Mouse (Mus musculus) cortical plate, adult 2 months (tissue): ENCODE measurements around the gene Snx13. TPM values are rescaled to one million over a fixed set of nuclear protein-coding genes. Genes with fewer than 3 reads are reported as not detected.

Source experiments
- H3K27ac ChIP-seq: fragments of 200-500 bp; 2 replicates; pipeline ENCODE4 v1.5.1; 2012; ENCODE audit warnings: low read length, control low read depth, inconsistent platforms; ENCODE audit not compliant: insufficient read depth
- H3K4me1 ChIP-seq: fragments of 200-500 bp; 2 replicates; pipeline ENCODE4 v1.6.1; 2011; ENCODE audit warnings: low read length; ENCODE audit not compliant: control insufficient read depth, insufficient read depth
- H3K4me3 ChIP-seq: fragments of 200-500 bp; 2 replicates; pipeline ENCODE4 v1.5.1; 2011; ENCODE audit warnings: mild to moderate bottlenecking, low read length, control low read depth; ENCODE audit not compliant: insufficient read depth
- CTCF ChIP-seq: fragments of 200-500 bp; IDR thresholded peaks from 2 replicates; pipeline ENCODE4 v1.5.1; 2011; ENCODE audit warnings: mild to moderate bottlenecking, control low read depth, low read length; ENCODE audit not compliant: insufficient read depth; ENCODE audit errors: extremely low read depth
- POLR2A ChIP-seq: fragments of 200-500 bp; IDR thresholded peaks from 2 replicates; pipeline ENCODE4 v1.6.1; 2011; ENCODE audit warnings: mild to moderate bottlenecking, low read length, control low read depth; ENCODE audit not compliant: insufficient read depth; ENCODE audit errors: extremely low read depth
- polyA plus RNA-seq: library from polyadenylated mRNA; depleted of rRNA; stranded (reverse); fragments of >200 nt; gene quantifications from 2 replicates; pipeline ENCODE4 v1.2.3, GENCODE M21; 2012

Snx13 gene
- polyA plus RNA-seq, 1 experiment = 23.9 TPM

GRCm38 (mm10) chr12:35016056-35016455 is 30.9 kb upstream of the Snx13 start:
- Histone ChIP-seq H3K4me3 (no peak overlapping the region), H3K27ac (no peak overlapping the region), H3K4me1 (no peaks in the 10 kb centered on the region)
- TF ChIP-seq POLR2A = no peak
- peak; percentile 57; the same call in 1 of the 2 replicates for TF ChIP-seq CTCF

- H3K27ac ChIP-seq = no peak overlapping the region
Observed at GRCm38 (mm10) chr12:35016481-35017250, 30.3 kb upstream of the Snx13 start.

GRCm38 (mm10) chr12:35018679-35019237 is 28.2 kb upstream of the Snx13 start:
- H3K4me3 ChIP-seq = no peak overlapping the region
- H3K27ac ChIP-seq = no peak overlapping the region
- TF ChIP-seq CTCF = no peak
- no peak for TF ChIP-seq POLR2A
- H3K4me1 ChIP-seq = no peaks in the 10 kb centered on the region

More at GRCm38 (mm10) chr12:35016481-35017250, 30.3 kb upstream of the Snx13 start:
- Histone ChIP-seq H3K4me1 (no peaks in the 10 kb centered on the region), H3K4me3 (no peak overlapping the region)
- no peak for TF ChIP-seq POLR2A
- TF ChIP-seq CTCF = no peak

- no peak overlapping the region for H3K4me3 ChIP-seq
Observed at GRCm38 (mm10) chr12:35021285-35021684, 25.7 kb upstream of the Snx13 start.

GRCm38 (mm10) chr12:35022066-35022465 is 24.9 kb upstream of the Snx13 start:
- Histone ChIP-seq H3K27ac (no peak overlapping the region), H3K4me1 (no peaks in the 10 kb centered on the region), H3K4me3 (no peak overlapping the region)
- no peak for TF ChIP-seq CTCF
- TF ChIP-seq POLR2A = no peak

More at GRCm38 (mm10) chr12:35021285-35021684, 25.7 kb upstream of the Snx13 start:
- Histone ChIP-seq H3K4me1 (no peaks in the 10 kb centered on the region), H3K27ac (no peak overlapping the region)
- no peak for TF ChIP-seq POLR2A
- TF ChIP-seq CTCF = no peak

GRCm38 (mm10) chr12:35025916-35026432 is 21.0 kb upstream of the Snx13 start:
- no peak overlapping the region; the same call in 1 of the 2 replicates for H3K27ac ChIP-seq
- H3K4me3 ChIP-seq = no peak overlapping the region
- TF ChIP-seq CTCF (no peak), POLR2A (no peak)
- H3K4me1 ChIP-seq = no peaks in the 10 kb centered on the region

GRCm38 (mm10) chr12:35027533-35027932 is 19.5 kb upstream of the Snx13 start:
- TF ChIP-seq CTCF (no peak), POLR2A (no peak)
- H3K4me3 ChIP-seq = no peak overlapping the region
- no peaks in the 10 kb centered on the region for H3K4me1 ChIP-seq
- no peak overlapping the region for H3K27ac ChIP-seq

GRCm38 (mm10) chr12:35038668-35039570 is 8.1 kb upstream of the Snx13 start:
- peak overlapping the region; percentile 24 for H3K27ac ChIP-seq
- H3K4me3 ChIP-seq = peak overlapping the region; percentile 25
- TF ChIP-seq POLR2A = no peak
- TF ChIP-seq CTCF = no peak
- peaks cover 3% of the 10 kb centered on the region; the same call in 1 of the 2 replicates for H3K4me1 ChIP-seq

- Histone ChIP-seq H3K27ac (no peak overlapping the region), H3K4me1 (peaks cover 3% of the 10 kb centered on the region; the same call in 1 of the 2 replicates), H3K4me3 (no peak overlapping the region)
- TF ChIP-seq POLR2A (no peak), CTCF (no peak)
Observed at GRCm38 (mm10) chr12:35039571-35039936, 7.4 kb upstream of the Snx13 start.
